Mouse (Mus musculus): ENCODE measurements around the gene Lin7b.

GRCm38 (mm10) chr7:45366652-45367019 is 3.7 kb downstream of the Lin7b start, which contains the start of gene Ppfia3:
- TF ChIP-seq CTCF (IDR thresholded peaks at IDR 0.05; ENCODE audit: extremely low read depth, insufficient read depth, insufficient read length, insufficient replicate concordance) (no peak), POLR2A (IDR thresholded peaks at IDR 0.05; ENCODE audit: low read depth, low read length) (no peak)
